In the genomic region with DNA sequence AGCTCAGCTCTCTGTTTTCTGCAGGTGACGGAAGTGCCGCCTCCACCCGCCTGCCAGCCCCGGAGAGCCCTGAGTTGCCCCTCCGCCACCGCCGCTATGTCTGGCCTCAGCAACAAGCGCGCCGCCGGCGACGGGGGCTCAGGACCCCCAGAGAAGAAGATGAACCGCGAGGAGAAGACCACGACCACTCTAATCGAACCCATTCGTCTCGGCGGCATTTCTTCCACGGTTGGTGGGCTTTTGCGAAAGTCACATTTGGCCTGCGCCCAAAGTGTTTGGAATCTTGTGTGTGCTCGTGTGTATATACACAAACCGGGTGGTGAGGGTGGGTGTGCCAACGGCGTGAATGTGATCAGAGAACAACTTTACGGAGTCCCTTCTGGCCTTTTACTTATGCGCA, we compare ENCODE assay signal across 8 mouse cellular contexts. TPM values are rescaled to one million over a fixed set of nuclear protein-coding genes. Genes with fewer than 3 reads are reported as not detected.
A peak's percentile ranks its signal among the peaks of the same experiment; 100 is the strongest.
DNase-seq lines count a peak whose midpoint lies in the region; ATAC-seq and TF ChIP-seq lines count a peak whose summit lies in the region.

No protein-coding gene starts in this region.

- no peaks in the 10 kb centered on the region for H3K27me3 ChIP-seq in liver, adult 2 months (ENCODE audit: control insufficient read depth, insufficient read depth, low read length)
- H3K27me3 ChIP-seq in embryonic facial prominence, embryonic 10.5 days (replicated peaks; ENCODE audit: low read depth, poor library complexity, severe bottlenecking): no peaks in the 10 kb centered on the region
- H3K27me3 ChIP-seq in intestine, embryonic 14.5 days (replicated peaks; ENCODE audit: control insufficient read depth, insufficient read depth, low read length): no peaks in the 10 kb centered on the region
- no peaks in the 10 kb centered on the region for H3K27me3 ChIP-seq in myocyte (ENCODE audit: control insufficient read depth, insufficient read depth, insufficient read length)

- H3K36me3 ChIP-seq in liver, adult 2 months (ENCODE audit: control insufficient read depth, insufficient read depth, low read length): peaks cover 25% of the 10 kb centered on the region
- H3K36me3 ChIP-seq in embryonic facial prominence, embryonic 10.5 days (replicated peaks): peaks cover 67% of the 10 kb centered on the region
- H3K36me3 ChIP-seq in intestine, embryonic 14.5 days (ENCODE audit: control insufficient read depth, insufficient read depth, low read length): peaks cover 51% of the 10 kb centered on the region
- H3K36me3 ChIP-seq in myocyte (ENCODE audit: control insufficient read depth, insufficient read depth): peaks cover 5% of the 10 kb centered on the region

- H3K27ac ChIP-seq in liver, adult 2 months (replicated peaks; ENCODE audit: insufficient read depth, low read depth, low read length): no peak overlapping the region; the same call in 1 of the 2 replicates
- peak overlapping the region; percentile 88 for H3K27ac ChIP-seq in embryonic facial prominence, embryonic 10.5 days (replicated peaks)
- peak overlapping the region; percentile 51 for H3K27ac ChIP-seq in intestine, embryonic 14.5 days (ENCODE audit: low read depth)

- no peak for DNase-seq in liver, adult 2 months (ENCODE audit: extremely low read depth, low read depth, low spot score)
- DNase-seq in liver (no peak), adipocyte (ENCODE audit: low spot score) (no peak)
- no peak for DNase-seq in embryonic facial prominence, embryonic 10.5 days (ENCODE audit: low spot score)
- no peak for DNase-seq in intestine, embryonic 14.5 days (ENCODE audit: low spot score)
- no peak for DNase-seq in T-cell, adult 2 months (ENCODE audit: low spot score)
- no peak for DNase-seq in urinary bladder, postnatal 10 days (ENCODE audit: low spot score)

- TF ChIP-seq POLR2A in liver, adult 2 months (IDR thresholded peaks at IDR 0.05; ENCODE audit: extremely low read depth, insufficient read depth, low read length): no peak
- TF ChIP-seq POLR2A in myocyte (IDR thresholded peaks at IDR 0.05; ENCODE audit: insufficient read length, low read depth): no peak

- TF ChIP-seq CTCF in liver, adult 2 months (IDR thresholded peaks at IDR 0.05; ENCODE audit: low read depth, low read length): no peak

- H3K4me1 ChIP-seq in liver, adult 2 months (ENCODE audit: control insufficient read depth, insufficient read depth, low read length): peaks cover 8% of the 10 kb centered on the region; the same call in 1 of the 2 replicates
- H3K4me1 ChIP-seq in embryonic facial prominence, embryonic 10.5 days: peaks cover 20% of the 10 kb centered on the region
- peaks cover 12% of the 10 kb centered on the region for H3K4me1 ChIP-seq in intestine, embryonic 14.5 days (replicated peaks; ENCODE audit: control insufficient read depth, insufficient read depth, low read length)

- H3K4me3 ChIP-seq in liver, adult 2 months (ENCODE audit: insufficient read depth, low read depth, low read length): peak overlapping the region; percentile 80
- peak overlapping the region; percentile 96 for H3K4me3 ChIP-seq in embryonic facial prominence, embryonic 10.5 days
- H3K4me3 ChIP-seq in intestine, embryonic 14.5 days (ENCODE audit: low read depth, low read length): peak overlapping the region; percentile 96
- H3K4me3 ChIP-seq in myocyte: peak overlapping the region; percentile 70

- H3K9ac ChIP-seq in liver, adult 2 months (ENCODE audit: low read depth, low read length): peak overlapping the region; percentile 88
- peak overlapping the region; percentile 84 for H3K9ac ChIP-seq in intestine, embryonic 14.5 days (ENCODE audit: low read length)

- H3K79me2 ChIP-seq in liver, adult 2 months (ENCODE audit: control insufficient read depth, insufficient read depth, low read length): peaks cover 7% of the 10 kb centered on the region; the same call in 1 of the 2 replicates
- H3K79me2 ChIP-seq in myocyte (ENCODE audit: control insufficient read depth, insufficient read depth): peaks cover 14% of the 10 kb centered on the region

- WGBS in liver, adult 2 months: 4% methylated on average over 29 of the region's 29 CpGs
- 6% methylated on average over 29 of the region's 29 CpGs for WGBS in embryonic facial prominence, embryonic 10.5 days
- 5% methylated on average over 29 of the region's 29 CpGs for WGBS in intestine, embryonic 14.5 days

- no peaks in the 10 kb centered on the region for H3K9me3 ChIP-seq in embryonic facial prominence, embryonic 10.5 days
- no peaks in the 10 kb centered on the region for H3K9me3 ChIP-seq in intestine, embryonic 14.5 days (ENCODE audit: control insufficient read depth, low read length)

- ATAC-seq in intestine, embryonic 14.5 days (replicated peaks; ENCODE audit: low FRiP score, low TSS enrichment, low read depth): no peak

- peak overlapping the region; percentile 47 for H3ac ChIP-seq in myocyte (ENCODE audit: control insufficient read depth, insufficient read length)

- peak overlapping the region; percentile 96 for H3K4me2 ChIP-seq in intestine, embryonic 14.5 days (ENCODE audit: low read length)
- H3K4me2 ChIP-seq in myocyte (ENCODE audit: low read depth): peak overlapping the region; percentile 93

TF ChIP-seq in myocyte, 11 proteins besides CTCF, POLR2A, EP300 and RAD21:
- TF ChIP-seq POLR2AphosphoS2 (IDR thresholded peaks at IDR 0.05; ENCODE audit: insufficient read length, low read depth) (no peak), TCF3 (IDR thresholded peaks at IDR 0.05; ENCODE audit: insufficient read length, low read depth) (no peak), USF1 (IDR thresholded peaks at IDR 0.05; ENCODE audit: low read depth) (no peak), REST (IDR thresholded peaks at IDR 0.05; ENCODE audit: insufficient read depth, insufficient read length) (no peak), E2F4 (IDR thresholded peaks at IDR 0.05; ENCODE audit: insufficient read depth) (no peak), SRF (IDR thresholded peaks at IDR 0.05; ENCODE audit: control insufficient read depth, insufficient read length, low read depth) (no peak), MYOG (IDR thresholded peaks at IDR 0.05; ENCODE audit: control insufficient read depth in 1 of 3, insufficient read depth in 1 of 3, insufficient read length in 2 of 3, low read depth in 2 of 3) (no peak), TCF12 (IDR thresholded peaks at IDR 0.05; ENCODE audit: insufficient read depth, poor library complexity, severe bottlenecking) (no peak), MYOD1 (IDR thresholded peaks at IDR 0.05; ENCODE audit: control insufficient read depth in 1 of 3, insufficient read length in 2 of 3, low read depth in 2 of 3) (no peak), CEBPB (IDR thresholded peaks at IDR 0.05; ENCODE audit: insufficient read depth, poor library complexity, severe bottlenecking) (no peak), MAX (IDR thresholded peaks at IDR 0.05; ENCODE audit: low read depth) (no peak)

RNA-seq across cellular contexts. Expression of gene Rnf40, which starts 0.3 kb away (rescaled TPM):
- total RNA-seq in liver, adult 2 months (2014; rRNA removed): 14.5 and 18.3 TPM in 2 replicates
- polyA plus RNA-seq in liver, adult 2 months (2012; rRNA removed): 12.4 and 13.6 TPM in 2 replicates
- polyA plus RNA-seq in embryonic facial prominence, embryonic 10.5 days (2016; fragmentation: Nextera tagmentation; extraction: Ambion mirVana): 61.2 and 64.2 TPM in 2 replicates
- polyA plus RNA-seq in intestine, embryonic 14.5 days (2014; fragmentation: Nextera tagmentation; extraction: Ambion mirVana): 36.3 and 38.8 TPM in 2 replicates
- polyA plus RNA-seq in myocyte (2012; fragmentation: generic; extraction: Trizol): 32.2 TPM

RNA-seq across cellular contexts. Expression of gene Ccdc189, which starts 0.5 kb away (rescaled TPM):
- 1.5 and 1.9 TPM in 2 replicates for total RNA-seq in liver, adult 2 months (2014; rRNA removed)
- 1.3 and 1.7 TPM in 2 replicates for polyA plus RNA-seq in liver, adult 2 months (2012; rRNA removed)
- polyA plus RNA-seq in embryonic facial prominence, embryonic 10.5 days (2016; fragmentation: Nextera tagmentation; extraction: Ambion mirVana): 11.8 and 15.3 TPM in 2 replicates
- polyA plus RNA-seq in intestine, embryonic 14.5 days (2014; fragmentation: Nextera tagmentation; extraction: Ambion mirVana): 6.9 and 7.7 TPM in 2 replicates
- 6.1 TPM for polyA plus RNA-seq in myocyte (2012; fragmentation: generic; extraction: Trizol)

RNA-seq across cellular contexts. Expression of gene Phkg2, which starts 15.8 kb away (rescaled TPM):
- total RNA-seq in liver, adult 2 months (2014; rRNA removed): 20.1 and 22.2 TPM in 2 replicates
- 33.4 and 40.5 TPM in 2 replicates for polyA plus RNA-seq in liver, adult 2 months (2012; rRNA removed)
- 40.7 and 43.4 TPM in 2 replicates for polyA plus RNA-seq in embryonic facial prominence, embryonic 10.5 days (2016; fragmentation: Nextera tagmentation; extraction: Ambion mirVana)
- polyA plus RNA-seq in intestine, embryonic 14.5 days (2014; fragmentation: Nextera tagmentation; extraction: Ambion mirVana): 42.0 and 49.4 TPM in 2 replicates
- polyA plus RNA-seq in myocyte (2012; fragmentation: generic; extraction: Trizol): 18.3 TPM

RNA-seq across cellular contexts. Expression of gene Zfp629, which starts 26.7 kb away (rescaled TPM):
- 5.0 and 7.0 TPM in 2 replicates for total RNA-seq in liver, adult 2 months (2014; rRNA removed)
- polyA plus RNA-seq in liver, adult 2 months (2012; rRNA removed): 4.8 and 5.8 TPM in 2 replicates
- polyA plus RNA-seq in embryonic facial prominence, embryonic 10.5 days (2016; fragmentation: Nextera tagmentation; extraction: Ambion mirVana): 31.6 and 33.6 TPM in 2 replicates
- 12.9 and 16.7 TPM in 2 replicates for polyA plus RNA-seq in intestine, embryonic 14.5 days (2014; fragmentation: Nextera tagmentation; extraction: Ambion mirVana)
- polyA plus RNA-seq in myocyte (2012; fragmentation: generic; extraction: Trizol): 6.3 TPM

RNA-seq across cellular contexts. Expression of gene Tmem265, which starts 27.7 kb away (rescaled TPM):
- 2.7 and 2.8 TPM in 2 replicates for total RNA-seq in liver, adult 2 months (2014; rRNA removed)
- 0.20 TPM in 1 of 2 replicates, not detected in the other for polyA plus RNA-seq in liver, adult 2 months (2012; rRNA removed)
- polyA plus RNA-seq in embryonic facial prominence, embryonic 10.5 days (2016; fragmentation: Nextera tagmentation; extraction: Ambion mirVana): 5.1 and 7.3 TPM in 2 replicates
- polyA plus RNA-seq in intestine, embryonic 14.5 days (2014; fragmentation: Nextera tagmentation; extraction: Ambion mirVana): 7.5 and 8.1 TPM in 2 replicates
- polyA plus RNA-seq in myocyte (2012; fragmentation: generic; extraction: Trizol): not detected
